In genomic region chr7:4111766-4112165, GRCm38 (mm10) we compare ENCODE assay signal across 22 mouse cellular contexts. TPM values are rescaled to one million over a fixed set of nuclear protein-coding genes. Genes with fewer than 3 reads are reported as not detected.
A peak's percentile ranks its signal among the peaks of the same experiment; 100 is the strongest.
DNase-seq lines count a peak whose midpoint lies in the region; ATAC-seq and TF ChIP-seq lines count a peak whose summit lies in the region.
"Had no signal": no experiment of that assay in that cellular context is flagged by ENCODE, and none has a peak within 500 bp of the region (broad histone marks: within the 10 kb centered on the region; RNA-seq: fewer than 3 reads in every experiment).

No protein-coding gene starts in this region.

- H3K36me3 ChIP-seq in heart, embryonic 10.5 days, result no peaks in the 10 kb centered on the region
- no peaks in the 10 kb centered on the region for H3K36me3 ChIP-seq in midbrain, postnatal 0 days (ENCODE audit: insufficient read depth, low read length)
- no peaks in the 10 kb centered on the region for H3K36me3 ChIP-seq in midbrain, embryonic 13.5 days
- no peaks in the 10 kb centered on the region for H3K36me3 ChIP-seq in hindbrain, embryonic 15.5 days
- H3K36me3 ChIP-seq: embryonic facial prominence, embryonic 13.5 days; G1E; heart, embryonic 15.5 days; midbrain, embryonic 12.5 days; neural tube, embryonic 13.5 days had no signal

- 55% methylated on average over 3 of the region's 3 CpGs for WGBS in heart, embryonic 10.5 days
- WGBS in midbrain, postnatal 0 days, result 44% methylated on average over 3 of the region's 3 CpGs
- WGBS in midbrain, embryonic 13.5 days, result 45% methylated on average over 3 of the region's 3 CpGs
- WGBS in hindbrain, embryonic 15.5 days, result 64% methylated on average over 3 of the region's 3 CpGs

- TF ChIP-seq CTCF in midbrain, postnatal 0 days (IDR thresholded peaks at IDR 0.05), result no peak

- H3K9me3 ChIP-seq in heart, embryonic 10.5 days, result no peaks in the 10 kb centered on the region
- H3K9me3 ChIP-seq in midbrain, postnatal 0 days (ENCODE audit: low read length), result no peaks in the 10 kb centered on the region
- no peaks in the 10 kb centered on the region for H3K9me3 ChIP-seq in midbrain, embryonic 13.5 days
- H3K9me3 ChIP-seq in hindbrain, embryonic 15.5 days, result no peaks in the 10 kb centered on the region
- H3K9me3 ChIP-seq: embryonic facial prominence, embryonic 13.5 days; G1E; heart, embryonic 15.5 days; midbrain, embryonic 12.5 days; neural tube, embryonic 13.5 days had no signal

- DNase-seq in cerebellum, adult 9-11 months, result peak; percentile 34
- DNase-seq in cerebellum, postnatal 25 days, result no peak
- peak; percentile 94 for DNase-seq in heart, adult 11 months
- DNase-seq in heart, embryonic 10.5 days (ENCODE audit: low spot score), result no peak
- DNase-seq in midbrain, postnatal 0 days (ENCODE audit: low spot score), result peak; percentile 54
- DNase-seq: adrenal gland, postnatal 10 days; cerebellum, adult 11 months; left cerebral cortex, postnatal 4 days; liver; thymus, postnatal 25 days had no signal

- H3K4me1 ChIP-seq in heart, embryonic 10.5 days, result no peaks in the 10 kb centered on the region
- no peaks in the 10 kb centered on the region for H3K4me1 ChIP-seq in midbrain, postnatal 0 days (ENCODE audit: insufficient read depth, low read length)
- H3K4me1 ChIP-seq in midbrain, embryonic 13.5 days (replicated peaks), result no peaks in the 10 kb centered on the region
- no peaks in the 10 kb centered on the region for H3K4me1 ChIP-seq in hindbrain, embryonic 15.5 days (replicated peaks)
- H3K4me1 ChIP-seq: embryonic facial prominence, embryonic 13.5 days; midbrain, embryonic 12.5 days; neural tube, embryonic 13.5 days had no signal

- no peaks in the 10 kb centered on the region for H3K27me3 ChIP-seq in heart, embryonic 10.5 days (ENCODE audit: insufficient read depth, poor library complexity, severe bottlenecking)
- H3K27me3 ChIP-seq in midbrain, postnatal 0 days (ENCODE audit: insufficient read depth, low read length), result no peaks in the 10 kb centered on the region
- H3K27me3 ChIP-seq in midbrain, embryonic 13.5 days, result no peaks in the 10 kb centered on the region
- H3K27me3 ChIP-seq in hindbrain, embryonic 15.5 days, result no peaks in the 10 kb centered on the region
- H3K27me3 ChIP-seq: embryonic facial prominence, embryonic 13.5 days; heart, embryonic 15.5 days; midbrain, embryonic 12.5 days; neural tube, embryonic 13.5 days had no signal

- H3K4me3 ChIP-seq in heart, embryonic 10.5 days, result no peak overlapping the region
- H3K4me3 ChIP-seq in midbrain, postnatal 0 days (ENCODE audit: low read depth, low read length), result no peak overlapping the region
- H3K4me3 ChIP-seq in midbrain, embryonic 13.5 days (replicated peaks), result no peak overlapping the region
- H3K4me3 ChIP-seq in hindbrain, embryonic 15.5 days, result no peak overlapping the region
- H3K4me3 ChIP-seq: embryonic facial prominence, embryonic 13.5 days; heart, embryonic 15.5 days; midbrain, embryonic 12.5 days; neural tube, embryonic 13.5 days had no signal

- no peak overlapping the region for H3K9ac ChIP-seq in midbrain, postnatal 0 days (replicated peaks; ENCODE audit: low read length, poor library complexity, severe bottlenecking)
- no peak overlapping the region for H3K9ac ChIP-seq in midbrain, embryonic 13.5 days (replicated peaks)
- no peak overlapping the region for H3K9ac ChIP-seq in hindbrain, embryonic 15.5 days
- H3K9ac ChIP-seq: embryonic facial prominence, embryonic 13.5 days; heart, embryonic 15.5 days; midbrain, embryonic 12.5 days; neural tube, embryonic 13.5 days had no signal

- no peak overlapping the region for H3K27ac ChIP-seq in heart, embryonic 10.5 days
- H3K27ac ChIP-seq in midbrain, postnatal 0 days (ENCODE audit: low read depth, low read length), result 0 out of 2 replicates have a peak overlapping the region, but pooled peaks have one; percentile 18
- no peak overlapping the region for H3K27ac ChIP-seq in midbrain, embryonic 13.5 days
- H3K27ac ChIP-seq in hindbrain, embryonic 15.5 days (replicated peaks), result peak overlapping the region; percentile 15; the same call in 1 of the 2 replicates
- H3K27ac ChIP-seq: embryonic facial prominence, embryonic 13.5 days; heart, embryonic 15.5 days; midbrain, embryonic 12.5 days; neural tube, embryonic 13.5 days had no signal

- ATAC-seq in midbrain, postnatal 0 days (ENCODE audit: low FRiP score), result no peak
- no peak for ATAC-seq in midbrain, embryonic 13.5 days
- no peak for ATAC-seq in hindbrain, embryonic 15.5 days (ENCODE audit: low FRiP score, low read depth)
- no peak for ATAC-seq in megakaryocyte progenitor cell, adult 5-6 weeks (replicated peaks; ENCODE audit: poor library complexity)
- ATAC-seq: activated CD4-positive, CD25-positive, alpha-beta regulatory T cell, adult 4 months; intestine, postnatal 0 days; lung, postnatal 0 days had no signal

- no peak overlapping the region for H3K4me2 ChIP-seq in midbrain, postnatal 0 days (ENCODE audit: low read depth, low read length, poor library complexity, severe bottlenecking)
- H3K4me2 ChIP-seq in midbrain, embryonic 13.5 days (replicated peaks), result no peak overlapping the region
- H3K4me2 ChIP-seq in hindbrain, embryonic 15.5 days, result no peak overlapping the region
- H3K4me2 ChIP-seq: embryonic facial prominence, embryonic 13.5 days; heart, embryonic 15.5 days; midbrain, embryonic 12.5 days; neural tube, embryonic 13.5 days had no signal

RNA-seq across cellular contexts. Expression of gene Ttyh1, which starts 7.4 kb away (rescaled TPM):
- polyA plus RNA-seq in heart, embryonic 10.5 days (2016; fragmentation: Nextera tagmentation; extraction: Ambion mirVana), result 0.54 and 0.83 TPM in 2 replicates
- 433 and 742 TPM in 2 replicates for total RNA-seq in midbrain, postnatal 0 days (2014; rRNA removed)
- polyA plus RNA-seq in midbrain, postnatal 0 days (2015; fragmentation: Nextera tagmentation; extraction: Ambion mirVana), result 186 and 226 TPM in 2 replicates
- 106 and 124 TPM in 2 replicates for polyA plus RNA-seq in midbrain, embryonic 13.5 days (2015; fragmentation: Nextera tagmentation; extraction: Ambion mirVana)
- 158 and 181 TPM in 2 replicates for polyA plus RNA-seq in hindbrain, embryonic 15.5 days (2015; fragmentation: Nextera tagmentation; extraction: Ambion mirVana)
- 0.12 and 0.39 TPM in 2 replicates for total RNA-seq in megakaryocyte progenitor cell, adult 5-6 weeks (2015)
- total RNA-seq in megakaryocyte progenitor cell, adult 5-6 weeks (2017), result 0.17 TPM in 1 of 2 replicates, not detected in the other
- polyA plus RNA-seq: G1E had no signal

RNA-seq across cellular contexts. Expression of gene Leng8, which starts 25.1 kb away (rescaled TPM):
- polyA plus RNA-seq in heart, embryonic 10.5 days (2016; fragmentation: Nextera tagmentation; extraction: Ambion mirVana), result 72.6 and 75.1 TPM in 2 replicates
- 176 and 253 TPM in 2 replicates for total RNA-seq in midbrain, postnatal 0 days (2014; rRNA removed)
- polyA plus RNA-seq in midbrain, postnatal 0 days (2015; fragmentation: Nextera tagmentation; extraction: Ambion mirVana), result 52.7 and 64.1 TPM in 2 replicates
- polyA plus RNA-seq in midbrain, embryonic 13.5 days (2015; fragmentation: Nextera tagmentation; extraction: Ambion mirVana), result 84.4 and 97.1 TPM in 2 replicates
- 83.6 and 97.5 TPM in 2 replicates for polyA plus RNA-seq in hindbrain, embryonic 15.5 days (2015; fragmentation: Nextera tagmentation; extraction: Ambion mirVana)
- 23.2 and 36.4 TPM in 2 replicates for total RNA-seq in megakaryocyte progenitor cell, adult 5-6 weeks (2015)
- total RNA-seq in megakaryocyte progenitor cell, adult 5-6 weeks (2017), result 19.5 and 24.1 TPM in 2 replicates

RNA-seq across cellular contexts. Expression of gene Leng9, which starts 38.4 kb away (rescaled TPM):
- 1.8 and 2.2 TPM in 2 replicates for polyA plus RNA-seq in heart, embryonic 10.5 days (2016; fragmentation: Nextera tagmentation; extraction: Ambion mirVana)
- 3.3 and 4.9 TPM in 2 replicates for total RNA-seq in midbrain, postnatal 0 days (2014; rRNA removed)
- 4.7 and 5.3 TPM in 2 replicates for polyA plus RNA-seq in midbrain, postnatal 0 days (2015; fragmentation: Nextera tagmentation; extraction: Ambion mirVana)
- polyA plus RNA-seq in midbrain, embryonic 13.5 days (2015; fragmentation: Nextera tagmentation; extraction: Ambion mirVana), result 4.0 and 4.4 TPM in 2 replicates
- 4.4 and 5.7 TPM in 2 replicates for polyA plus RNA-seq in hindbrain, embryonic 15.5 days (2015; fragmentation: Nextera tagmentation; extraction: Ambion mirVana)
- total RNA-seq in megakaryocyte progenitor cell, adult 5-6 weeks (2015), result 0.72 and 1.5 TPM in 2 replicates
- total RNA-seq in megakaryocyte progenitor cell, adult 5-6 weeks (2017), result 2.2 and 2.9 TPM in 2 replicates

RNA-seq across cellular contexts. Expression of gene Lair1, which starts 48.8 kb away (rescaled TPM):
- polyA plus RNA-seq in heart, embryonic 10.5 days (2016; fragmentation: Nextera tagmentation; extraction: Ambion mirVana), result 0.15 and 0.21 TPM in 2 replicates
- total RNA-seq in midbrain, postnatal 0 days (2014; rRNA removed), result 3.4 and 6.5 TPM in 2 replicates
- 2.4 and 4.2 TPM in 2 replicates for polyA plus RNA-seq in midbrain, postnatal 0 days (2015; fragmentation: Nextera tagmentation; extraction: Ambion mirVana)
- 1.8 and 2.2 TPM in 2 replicates for polyA plus RNA-seq in midbrain, embryonic 13.5 days (2015; fragmentation: Nextera tagmentation; extraction: Ambion mirVana)
- 3.0 and 3.3 TPM in 2 replicates for polyA plus RNA-seq in hindbrain, embryonic 15.5 days (2015; fragmentation: Nextera tagmentation; extraction: Ambion mirVana)
- total RNA-seq in megakaryocyte progenitor cell, adult 5-6 weeks (2015), result 51.8 and 65.6 TPM in 2 replicates
- total RNA-seq in megakaryocyte progenitor cell, adult 5-6 weeks (2017), result 80.4 and 95.9 TPM in 2 replicates

RNA-seq across cellular contexts. Expression of gene Cdc42ep5, which starts 52.9 kb away (rescaled TPM):
- 27.4 and 35.7 TPM in 2 replicates for polyA plus RNA-seq in heart, embryonic 10.5 days (2016; fragmentation: Nextera tagmentation; extraction: Ambion mirVana)
- total RNA-seq in midbrain, postnatal 0 days (2014; rRNA removed), result 6.6 and 9.7 TPM in 2 replicates
- polyA plus RNA-seq in midbrain, postnatal 0 days (2015; fragmentation: Nextera tagmentation; extraction: Ambion mirVana), result 8.3 and 8.5 TPM in 2 replicates
- 5.1 and 5.2 TPM in 2 replicates for polyA plus RNA-seq in midbrain, embryonic 13.5 days (2015; fragmentation: Nextera tagmentation; extraction: Ambion mirVana)
- 7.4 and 8.8 TPM in 2 replicates for polyA plus RNA-seq in hindbrain, embryonic 15.5 days (2015; fragmentation: Nextera tagmentation; extraction: Ambion mirVana)
- total RNA-seq in megakaryocyte progenitor cell, adult 5-6 weeks (2015), result not detected in 2 replicates
- total RNA-seq in megakaryocyte progenitor cell, adult 5-6 weeks (2017), result not detected in 2 replicates
- total RNA-seq: hematopoietic stem cell, adult 5-6 weeks had no signal
- polyA plus RNA-seq: activated CD4-positive, CD25-positive, alpha-beta regulatory T cell, adult 4 months had no signal

Comparison
In these comparisons a context has a peak if more than half of its experiments do, and no peak if none do; other contexts are left out.
1. DNase-seq: peak in cerebellum, adult 9-11 months (single experiment), heart, adult 11 months (single experiment) and midbrain, postnatal 0 days (single experiment); none in cerebellum, postnatal 25 days (0 of 2) and heart, embryonic 10.5 days (single experiment).
2. H3K27ac ChIP-seq: peak in midbrain, postnatal 0 days (single experiment) and hindbrain, embryonic 15.5 days (single experiment); none in heart, embryonic 10.5 days (single experiment) and midbrain, embryonic 13.5 days (single experiment).
3. RNA of gene Ttyh1, which starts 7.4 kb away (polyA plus RNA-seq): 186 to 226 TPM in midbrain, postnatal 0 days, 158 to 181 TPM in hindbrain, embryonic 15.5 days and 106 to 124 TPM in midbrain, embryonic 13.5 days; 0.54 to 0.83 TPM in heart, embryonic 10.5 days; every median in the first group is over 10 times any median in the second.